Mouse (Mus musculus) midbrain, embryonic 14.5 days (tissue): ENCODE measurements around the gene Armc9. TPM values are rescaled to one million over a fixed set of nuclear protein-coding genes. Genes with fewer than 3 reads are reported as not detected.

Source experiments
- ATAC-seq: fragments of 200-750 bp; cut with Nextera tagmentation; 2 replicates; pipeline ENCODE4 v1.8.0; 2017; ENCODE audit warnings: moderate number of reproducible peaks, moderate library complexity; ENCODE audit not compliant: low FRiP score, low TSS enrichment
- DNase-seq: peaks from one replicate; pipeline ENCODE4 v3.0.0-alpha.2; 2015
- H3K27ac ChIP-seq: fragments of 300-500 bp; sonication (generic); replicated peaks from 2 replicates; pipeline ENCODE4 v1.5.1; 2014; ENCODE audit warnings: mild to moderate bottlenecking, low read depth, low read length, moderate library complexity
- H3K27me3 ChIP-seq: fragments of 300-500 bp; sonication (generic); 2 replicates; pipeline ENCODE4 v1.6.1; 2014; ENCODE audit warnings: low read length, control low read depth, mixed read lengths; ENCODE audit not compliant: control insufficient read depth, insufficient read depth
- H3K36me3 ChIP-seq: fragments of 300-500 bp; sonication (generic); 2 replicates; pipeline ENCODE4 v1.6.1; 2014; ENCODE audit warnings: low read length, control low read depth; ENCODE audit not compliant: control insufficient read depth, insufficient read depth
- H3K4me1 ChIP-seq: fragments of 300-500 bp; sonication (generic); 2 replicates; pipeline ENCODE4 v1.6.1; 2014; ENCODE audit warnings: mild to moderate bottlenecking, antibody characterized with exemption, low read length, control low read depth; ENCODE audit not compliant: control insufficient read depth, insufficient read depth
- H3K4me2 ChIP-seq: fragments of 300-500 bp; sonication (generic); 2 replicates; pipeline ENCODE4 v1.6.1; 2014; ENCODE audit warnings: mild to moderate bottlenecking, low read length, moderate library complexity
- H3K4me3 ChIP-seq: fragments of 300-500 bp; sonication (generic); replicated peaks from 2 replicates; pipeline ENCODE4 v1.5.1; 2014; ENCODE audit warnings: low read depth, low read length
- H3K9ac ChIP-seq: fragments of 300-500 bp; sonication (generic); replicated peaks from 2 replicates; pipeline ENCODE4 v1.6.1; 2014; ENCODE audit warnings: mild to moderate bottlenecking, low read length, moderate library complexity
- H3K9me3 ChIP-seq: fragments of 300-500 bp; sonication (generic); 2 replicates; pipeline ENCODE4 v1.6.1; 2016; ENCODE audit warnings: low read length, control low read depth, mixed read lengths; ENCODE audit not compliant: control insufficient read depth
- WGBS: fragments of 180-500 bp; shearing (Covaris S2); extraction: QIAGEN DNeasy Blood & Tissue Kit; methylation state at CpG from one replicate; pipeline ENCODE4 v1.1.7; 2014; 5-methylcytosine and 5-hydroxymethylcytosine counted together
- polyA plus RNA-seq: library from polyadenylated mRNA; unstranded; fragments of >200 nt; fragmentation: Nextera tagmentation; extraction: Ambion mirVana; gene quantifications from 2 replicates; pipeline ENCODE4 v1.2.1, GENCODE M21; 2014

The Armc9 gene
- polyA plus RNA-seq, 1 experiment from 2014 or later = 37.8 TPM

GRCm38 (mm10) chr1:86201312-86201711 is 46.7 kb downstream of the Armc9 start:
- H3K36me3 ChIP-seq = peaks cover 95% of the 10 kb centered on the region
- ATAC-seq = no peak

GRCm38 (mm10) chr1:86202617-86203219 is 48.1 kb downstream of the Armc9 start:
- 92% methylated on average over 9 of the region's 9 CpGs for WGBS
- Histone ChIP-seq H3K4me2 (no peak overlapping the region), H3K36me3 (peaks cover 91% of the 10 kb centered on the region), H3K4me1 (no peaks in the 10 kb centered on the region), H3K27me3 (no peaks in the 10 kb centered on the region), H3K9ac (no peak overlapping the region), H3K4me3 (no peak overlapping the region), H3K9me3 (no peaks in the 10 kb centered on the region), H3K27ac (no peak overlapping the region)
- DNase-seq = no peak
- ATAC-seq = no peak

More at GRCm38 (mm10) chr1:86201312-86201711, 46.7 kb downstream of the Armc9 start:
- no peaks in the 10 kb centered on the region for H3K27me3 ChIP-seq
- H3K4me3 ChIP-seq = no peak overlapping the region
- H3K9me3 ChIP-seq = no peaks in the 10 kb centered on the region
- no peak for DNase-seq
- no peak overlapping the region for H3K9ac ChIP-seq
- H3K4me1 ChIP-seq = no peaks in the 10 kb centered on the region
- no peak overlapping the region for H3K4me2 ChIP-seq
- H3K27ac ChIP-seq = no peak overlapping the region

- H3K36me3 ChIP-seq = peaks cover 79% of the 10 kb centered on the region
- no peak for DNase-seq
These were observed 56.1 kb downstream of the Armc9 start for GRCm38 (mm10) chr1:86210676-86211075.

GRCm38 (mm10) chr1:86211498-86211897 is 56.9 kb downstream of the Armc9 start:
- Histone ChIP-seq H3K27me3 (no peaks in the 10 kb centered on the region), H3K4me2 (no peak overlapping the region), H3K4me3 (no peak overlapping the region), H3K9me3 (no peaks in the 10 kb centered on the region), H3K4me1 (no peaks in the 10 kb centered on the region), H3K9ac (no peak overlapping the region), H3K27ac (no peak overlapping the region), H3K36me3 (peaks cover 83% of the 10 kb centered on the region)
- ATAC-seq (no peak), DNase-seq (no peak)
- WGBS = 91% methylated on average over 1 of the region's 1 CpGs

More at GRCm38 (mm10) chr1:86210676-86211075, 56.1 kb downstream of the Armc9 start:
- no peak overlapping the region for H3K9ac ChIP-seq
- no peak for ATAC-seq
- H3K27me3 ChIP-seq = no peaks in the 10 kb centered on the region
- H3K4me3 ChIP-seq = no peak overlapping the region
- H3K4me2 ChIP-seq = no peak overlapping the region
- H3K9me3 ChIP-seq = no peaks in the 10 kb centered on the region
- 80% methylated on average over 7 of the region's 7 CpGs for WGBS
- H3K4me1 ChIP-seq = no peaks in the 10 kb centered on the region
- no peak overlapping the region for H3K27ac ChIP-seq

- DNase-seq = no peak
- WGBS = 94% methylated on average over 8 of the region's 8 CpGs
- Histone ChIP-seq H3K27ac (no peak overlapping the region), H3K36me3 (peaks cover 85% of the 10 kb centered on the region), H3K4me3 (no peak overlapping the region), H3K9ac (no peak overlapping the region), H3K4me2 (no peak overlapping the region), H3K9me3 (no peaks in the 10 kb centered on the region), H3K27me3 (no peaks in the 10 kb centered on the region), H3K4me1 (no peaks in the 10 kb centered on the region)
- no peak for ATAC-seq
These were observed 58.2 kb downstream of the Armc9 start for GRCm38 (mm10) chr1:86212731-86213130.

- Histone ChIP-seq H3K36me3 (peaks cover 79% of the 10 kb centered on the region), H3K27ac (no peak overlapping the region), H3K4me1 (no peaks in the 10 kb centered on the region), H3K27me3 (no peaks in the 10 kb centered on the region), H3K9me3 (no peaks in the 10 kb centered on the region), H3K4me2 (no peak overlapping the region), H3K4me3 (no peak overlapping the region), H3K9ac (no peak overlapping the region)
- DNase-seq (peak; percentile 80), ATAC-seq (0 out of 2 replicates have a peak, but pooled peaks have one; percentile 34)
- WGBS = 0% methylated on average over 1 of the region's 1 CpGs
These were observed 59.6 kb downstream of the Armc9 start for GRCm38 (mm10) chr1:86214158-86214557.

GRCm38 (mm10) chr1:86215297-86215696 is 60.7 kb downstream of the Armc9 start:
- Histone ChIP-seq H3K36me3 (peaks cover 74% of the 10 kb centered on the region), H3K4me3 (no peak overlapping the region), H3K27me3 (no peaks in the 10 kb centered on the region), H3K9ac (no peak overlapping the region), H3K9me3 (no peaks in the 10 kb centered on the region), H3K4me2 (no peak overlapping the region), H3K4me1 (no peaks in the 10 kb centered on the region), H3K27ac (no peak overlapping the region)
- DNase-seq (no peak), ATAC-seq (no peak)
- WGBS = 94% methylated on average over 1 of the region's 1 CpGs

GRCm38 (mm10) chr1:86216412-86216811 is 61.8 kb downstream of the Armc9 start:
- Histone ChIP-seq H3K27me3 (no peaks in the 10 kb centered on the region), H3K36me3 (peaks cover 64% of the 10 kb centered on the region), H3K9me3 (no peaks in the 10 kb centered on the region), H3K4me3 (no peak overlapping the region), H3K9ac (no peak overlapping the region), H3K27ac (no peak overlapping the region), H3K4me2 (no peak overlapping the region), H3K4me1 (no peaks in the 10 kb centered on the region)
- DNase-seq (no peak), ATAC-seq (no peak)
- WGBS = 88% methylated on average over 5 of the region's 5 CpGs

GRCm38 (mm10) chr1:86217976-86218375 is 63.4 kb downstream of the Armc9 start:
- no peaks in the 10 kb centered on the region for H3K4me1 ChIP-seq
- WGBS = 85% methylated on average over 6 of the region's 6 CpGs

More at GRCm38 (mm10) chr1:86217976-86218375, 63.4 kb downstream of the Armc9 start:
- DNase-seq = no peak
- no peak for ATAC-seq
- Histone ChIP-seq H3K9me3 (no peaks in the 10 kb centered on the region), H3K9ac (no peak overlapping the region), H3K27ac (no peak overlapping the region), H3K36me3 (peaks cover 48% of the 10 kb centered on the region), H3K27me3 (no peaks in the 10 kb centered on the region), H3K4me2 (no peak overlapping the region), H3K4me3 (no peak overlapping the region)
